Mouse (Mus musculus) cortical plate, adult 2 months (tissue): ENCODE data around the gene Pdpn.

ENCODE experiments used
- CTCF ChIP-seq: fragments of 200-500 bp; IDR thresholded peaks from 2 replicates; pipeline ENCODE4 v1.5.1; 2011; ENCODE audit warnings: mild to moderate bottlenecking, control low read depth, low read length; ENCODE audit not compliant: insufficient read depth; ENCODE audit errors: extremely low read depth
- POLR2A ChIP-seq: fragments of 200-500 bp; IDR thresholded peaks from 2 replicates; pipeline ENCODE4 v1.6.1; 2011; ENCODE audit warnings: mild to moderate bottlenecking, low read length, control low read depth; ENCODE audit not compliant: insufficient read depth; ENCODE audit errors: extremely low read depth

GRCm38 (mm10) chr4:143334145-143334544 lies 34.8 kb upstream of the Pdpn start:
- TF ChIP-seq CTCF: no peak
- TF ChIP-seq POLR2A: no peak
